Mouse (Mus musculus): ENCODE data around the gene Prkag1. TPM values are rescaled to one million over a fixed set of nuclear protein-coding genes. Genes with fewer than 3 reads are reported as not detected.
A peak's percentile ranks its signal among the peaks of the same experiment; 100 is the strongest.

The Prkag1 gene
- total RNA-seq, 2 experiments from 2014 or later = 36.6 to 42.0 TPM

DNA sequence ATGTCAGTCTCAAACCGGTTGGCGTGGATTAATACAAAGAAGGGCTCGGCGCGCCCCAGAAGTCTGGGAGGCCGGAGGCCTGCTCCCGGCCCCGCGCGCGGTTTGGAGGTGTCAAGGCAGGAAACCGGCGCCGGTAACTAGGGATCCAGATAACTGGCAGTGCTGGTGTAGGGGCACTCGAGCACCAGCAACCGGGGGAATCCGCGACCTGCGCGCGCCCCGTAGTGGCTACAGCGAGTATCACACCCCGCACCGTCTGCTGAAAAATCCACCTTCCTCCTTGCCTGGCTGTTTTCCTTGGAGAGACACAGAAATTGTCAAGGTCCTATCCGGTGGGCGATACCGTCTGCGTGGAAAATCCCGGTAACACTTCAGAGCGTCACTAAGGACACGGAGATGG is 27.3 kb downstream of the Prkag1 start:
- intact Hi-C loops (cut with DNase I; ENCODE audit: low total_unique reads) = loop anchor here (5.0 kb wide), 1 partner anchor 137 kb away; no protein-coding TSS in a partner anchor
- DNase-seq = peak; percentile 76

DNA sequence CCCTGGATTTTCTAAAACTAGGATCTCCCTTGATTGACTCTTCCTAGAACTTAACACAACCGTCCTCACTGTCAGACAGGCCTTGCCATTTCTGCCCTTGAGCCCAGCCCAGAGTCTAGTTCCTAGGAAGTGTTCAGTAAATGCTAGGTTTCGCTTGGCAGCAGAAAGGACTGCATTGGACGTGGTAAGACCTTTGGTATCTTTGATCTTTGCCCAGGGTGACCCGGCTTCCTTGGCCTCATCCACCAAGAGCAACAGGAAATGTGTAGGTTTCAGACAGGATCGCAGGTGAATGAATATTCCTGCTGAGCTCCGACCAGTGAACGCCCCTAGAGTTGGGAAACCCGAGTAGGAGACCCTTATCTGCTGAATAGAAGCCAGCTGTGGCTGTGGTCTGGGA is 28.4 kb downstream of the Prkag1 start:
- no peak for DNase-seq
- intact Hi-C loops (cut with DNase I; ENCODE audit: low total_unique reads) = loop anchor here (5.0 kb wide), 1 partner anchor 136 kb away; no protein-coding TSS in a partner anchor

DNA sequence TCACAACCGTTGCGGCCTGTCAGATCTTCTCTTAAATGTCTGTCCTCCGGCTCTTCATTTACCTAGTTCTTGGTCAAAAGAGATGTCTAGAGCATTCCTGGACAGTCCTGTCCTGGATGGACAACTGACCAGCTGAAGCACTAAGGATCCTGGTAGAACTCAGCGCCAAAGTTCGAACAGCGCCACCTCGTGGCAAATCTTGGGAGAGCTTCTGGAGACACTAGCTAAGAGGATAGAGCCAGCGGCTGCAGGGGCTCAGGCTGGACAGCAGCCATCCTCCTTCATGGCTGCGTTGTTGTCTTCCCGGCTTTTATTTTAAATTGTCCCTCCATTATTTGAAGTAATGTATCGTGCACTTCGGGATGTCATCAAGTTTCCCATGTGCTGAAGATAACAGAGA is 31.9 kb downstream of the Prkag1 start:
- intact Hi-C loops (cut with DNase I; ENCODE audit: low total_unique reads) = no loop called here
- peak; percentile 78 for DNase-seq

DNA sequence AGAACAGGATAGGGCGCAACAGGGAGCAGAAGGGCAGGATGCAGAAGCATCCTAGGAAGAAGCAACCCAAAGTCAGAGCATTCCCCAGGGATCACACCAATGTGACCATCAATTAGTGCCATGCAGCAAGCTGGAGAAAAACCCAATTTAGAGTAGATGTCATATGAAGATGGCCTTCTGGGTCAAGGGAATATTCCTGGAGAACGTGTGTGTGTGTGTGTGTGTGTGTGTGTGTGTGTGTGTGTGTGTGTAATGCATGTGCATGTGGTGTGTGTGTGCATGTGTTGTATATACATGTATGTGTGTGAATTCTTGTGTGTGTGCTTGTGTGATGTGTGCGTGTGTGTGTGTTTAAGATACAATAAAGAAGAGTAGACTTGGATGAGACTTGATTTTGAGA is 32.4 kb downstream of the Prkag1 start:
- intact Hi-C loops (cut with DNase I; ENCODE audit: low total_unique reads) = no loop called here
- no peak for DNase-seq

DNA sequence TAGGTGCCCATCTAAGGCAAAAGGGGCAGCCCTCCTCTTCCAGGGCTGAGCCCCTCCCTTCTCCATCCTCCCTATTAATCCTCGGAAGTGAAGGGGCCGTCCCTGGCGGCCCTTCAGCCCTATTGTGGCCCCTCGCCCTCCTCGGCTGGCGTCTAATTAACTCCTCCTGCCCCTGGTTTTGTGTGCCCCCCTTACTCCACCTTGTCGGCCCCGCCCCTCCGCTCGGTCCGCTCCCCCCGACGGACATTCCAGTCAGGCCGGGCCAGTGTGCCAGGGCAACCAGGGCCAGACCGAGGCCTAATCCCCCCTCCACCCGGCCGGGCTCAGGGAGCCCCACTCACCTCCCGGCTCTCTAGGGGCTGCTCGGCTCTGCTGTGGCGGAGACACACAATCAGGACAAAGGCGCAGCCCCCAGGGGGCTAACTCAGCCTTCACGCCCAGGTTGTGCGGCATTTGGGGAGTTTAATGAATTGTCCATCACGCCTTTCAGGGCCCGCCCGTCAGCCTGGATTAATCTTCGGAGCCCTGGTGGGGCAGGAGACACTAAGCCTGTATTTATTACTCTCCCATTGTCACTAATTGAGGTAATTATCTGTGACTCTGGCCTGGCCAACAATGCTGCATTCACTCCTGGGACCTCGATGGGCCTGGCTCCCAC is 33.4 kb downstream of the Prkag1 start:
- intact Hi-C loops (cut with DNase I; ENCODE audit: low total_unique reads) = no loop called here
- no peak for DNase-seq

GRCm38 (mm10) chr15:98796803-98797595 is 34.3 kb downstream of the Prkag1 start:
- no peak for DNase-seq
- intact Hi-C loops (cut with DNase I; ENCODE audit: low total_unique reads) = no loop called here

DNA sequence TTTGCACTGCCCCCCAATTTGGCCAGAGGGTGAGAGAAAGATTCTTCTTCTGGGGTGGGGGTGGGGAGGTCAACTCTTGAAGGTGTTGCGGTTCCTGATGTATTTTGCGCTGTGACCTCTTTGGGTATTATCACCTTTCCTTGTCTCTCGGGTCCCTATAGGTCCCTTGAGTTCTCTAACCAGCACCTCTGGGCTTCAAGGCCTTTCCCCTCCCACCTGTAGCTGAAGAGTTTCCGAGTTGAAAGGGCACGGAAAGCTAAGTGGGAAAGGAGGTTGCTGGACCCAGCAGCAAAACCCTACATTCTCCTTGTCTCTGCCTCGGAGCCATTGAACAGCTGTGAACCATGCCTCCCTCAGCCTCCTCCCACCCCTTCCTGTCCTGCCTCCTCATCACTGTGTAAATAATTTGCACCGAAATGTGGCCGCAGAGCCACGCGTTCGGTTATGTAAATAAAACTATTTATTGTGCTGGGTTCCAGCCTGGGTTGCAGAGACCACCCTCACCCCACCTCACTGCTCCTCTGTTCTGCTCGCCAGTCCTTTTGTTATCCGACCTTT is 38.1 kb downstream of the Prkag1 start:
- intact Hi-C loops (cut with DNase I; ENCODE audit: low total_unique reads) = no loop called here
- DNase-seq = no peak

GRCm38 (mm10) chr15:98792233-98793020 is 38.9 kb downstream of the Prkag1 start:
- intact Hi-C loops (cut with DNase I; ENCODE audit: low total_unique reads) = no loop called here
- no peak for DNase-seq

- no peak for DNase-seq
- intact Hi-C loops (cut with DNase I; ENCODE audit: low total_unique reads) = no loop called here
Observed at GRCm38 (mm10) chr15:98791771-98792170, 39.5 kb downstream of the Prkag1 start.

DNA sequence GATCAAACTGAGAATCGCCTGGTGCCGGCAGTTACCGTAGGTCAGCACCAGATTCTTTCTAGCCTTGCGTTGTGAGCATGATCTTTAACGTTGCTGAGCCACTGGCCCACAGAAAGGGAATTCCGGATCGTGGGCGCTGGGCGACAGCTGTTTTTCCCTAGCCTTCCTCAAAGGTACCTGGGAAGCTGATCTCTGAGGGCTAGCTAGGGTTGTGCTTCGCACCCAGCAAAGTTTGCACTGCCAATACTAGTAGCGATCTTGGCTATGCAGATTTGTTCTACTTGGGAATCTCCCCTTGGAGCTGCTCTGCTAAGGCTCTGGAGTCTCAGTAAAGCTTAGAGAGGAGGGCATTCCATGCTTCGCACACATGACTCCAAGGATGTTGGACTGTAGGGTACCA is 40.1 kb downstream of the Prkag1 start:
- no peak for DNase-seq
- intact Hi-C loops (cut with DNase I; ENCODE audit: low total_unique reads) = no loop called here

GRCm38 (mm10) chr15:98790761-98791160 is 40.6 kb downstream of the Prkag1 start:
- DNase-seq = no peak
- intact Hi-C loops (cut with DNase I; ENCODE audit: low total_unique reads) = no loop called here

DNA sequence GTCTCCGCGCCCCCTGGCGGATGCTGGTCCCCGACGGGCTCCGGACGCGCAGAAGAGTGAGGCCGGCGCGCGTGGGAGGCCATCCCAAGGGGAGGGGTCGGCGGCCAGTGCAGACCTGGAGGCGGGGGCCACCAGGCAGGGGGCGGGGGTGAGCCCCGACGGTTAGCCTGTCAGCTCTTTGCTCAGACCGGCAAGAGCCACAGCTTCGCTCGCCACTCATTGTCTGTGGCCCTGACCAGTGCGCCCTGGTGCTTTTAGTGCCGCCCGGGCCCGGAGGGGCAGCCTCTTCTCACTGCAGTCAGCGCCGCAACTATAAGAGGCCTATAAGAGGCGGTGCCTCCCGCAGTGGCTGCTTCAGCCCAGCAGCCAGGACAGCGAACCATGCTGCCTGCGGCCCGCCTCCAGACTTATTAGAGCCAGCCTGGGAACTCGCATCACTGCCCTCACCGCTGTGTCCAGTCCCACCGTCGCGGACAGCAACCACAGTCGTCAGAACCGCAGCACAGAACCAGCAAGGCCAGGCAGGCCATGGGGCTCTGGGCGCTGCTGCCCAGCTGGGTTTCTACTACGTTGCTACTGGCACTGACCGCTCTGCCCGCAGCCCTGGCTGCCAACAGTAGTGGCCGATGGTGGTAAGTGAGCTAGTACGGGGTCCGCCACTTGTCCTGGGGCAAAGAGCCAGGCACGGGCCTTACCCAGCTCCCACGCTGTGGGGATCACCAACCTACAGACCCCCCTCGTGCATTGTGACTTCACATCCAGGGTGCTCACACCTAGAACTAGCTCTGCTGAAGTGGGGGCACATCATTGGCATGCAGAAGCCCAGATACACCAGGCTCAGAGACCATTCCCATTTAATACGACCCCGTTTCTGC is 41.4 kb downstream of the Prkag1 start, which contains the start of gene Wnt1:
Gene Wnt1, plus strand, starts transcription at position 197 of the 875 bp plus-strand sequence.
- intact Hi-C loops (cut with DNase I; ENCODE audit: low total_unique reads) = no loop called here
- DNase-seq = no peak

DNA sequence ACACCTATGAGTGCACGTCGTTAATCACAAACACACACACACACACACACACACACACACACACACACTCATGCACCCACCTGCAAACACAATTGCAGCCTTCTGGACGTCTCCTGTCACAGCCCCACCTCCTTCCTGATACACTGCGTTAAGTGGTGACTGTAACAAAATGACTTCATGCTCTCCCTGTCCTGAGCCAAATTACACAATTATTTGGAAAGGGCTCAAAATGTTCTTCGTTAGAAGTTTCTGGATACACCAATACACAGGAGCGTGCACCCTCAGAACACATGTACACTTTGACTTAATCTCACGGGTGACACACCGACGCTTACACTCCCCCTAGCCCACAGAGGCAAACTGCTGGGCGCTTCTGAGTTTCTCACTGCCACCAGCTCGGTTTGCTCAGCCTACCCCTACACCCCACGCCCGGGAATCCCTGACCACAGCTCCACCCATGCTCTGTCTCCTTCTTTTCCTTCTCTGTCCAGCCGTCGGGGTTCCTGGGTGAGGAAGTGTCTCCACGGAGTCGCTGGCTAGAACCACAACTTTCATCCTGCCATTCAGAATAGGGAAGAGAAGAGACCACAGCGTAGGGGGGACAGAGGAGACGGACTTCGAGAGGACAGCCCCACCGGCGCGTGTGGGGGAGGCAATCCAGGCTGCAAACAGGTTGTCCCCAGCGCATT is 42.2 kb downstream of the Prkag1 start:
- DNase-seq = no peak
- intact Hi-C loops (cut with DNase I; ENCODE audit: low total_unique reads) = no loop called here

- DNase-seq = no peak
- intact Hi-C loops (cut with DNase I; ENCODE audit: low total_unique reads) = no loop called here
Observed at GRCm38 (mm10) chr15:98787930-98788329, 43.4 kb downstream of the Prkag1 start.

DNA sequence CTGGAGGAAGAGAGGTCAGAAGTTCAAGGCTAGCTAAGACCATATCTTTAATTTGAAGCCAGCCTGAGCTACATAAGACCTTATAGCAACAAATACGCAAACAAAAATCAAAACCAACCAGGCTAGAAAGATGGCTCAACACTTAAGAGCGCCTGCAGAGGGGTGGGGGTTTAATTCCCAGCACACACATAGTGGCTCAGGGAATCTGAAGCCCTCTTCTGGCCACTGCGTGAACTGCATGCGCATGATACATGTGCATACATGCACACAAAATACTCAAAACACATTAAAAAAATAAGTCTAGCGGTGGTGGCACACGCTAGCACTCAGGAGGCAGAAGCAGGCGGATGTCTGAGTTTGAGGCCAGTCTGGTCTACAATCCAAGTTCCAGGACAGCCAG is 45.6 kb downstream of the Prkag1 start:
- intact Hi-C loops (cut with DNase I; ENCODE audit: low total_unique reads) = no loop called here
- DNase-seq = no peak

DNA sequence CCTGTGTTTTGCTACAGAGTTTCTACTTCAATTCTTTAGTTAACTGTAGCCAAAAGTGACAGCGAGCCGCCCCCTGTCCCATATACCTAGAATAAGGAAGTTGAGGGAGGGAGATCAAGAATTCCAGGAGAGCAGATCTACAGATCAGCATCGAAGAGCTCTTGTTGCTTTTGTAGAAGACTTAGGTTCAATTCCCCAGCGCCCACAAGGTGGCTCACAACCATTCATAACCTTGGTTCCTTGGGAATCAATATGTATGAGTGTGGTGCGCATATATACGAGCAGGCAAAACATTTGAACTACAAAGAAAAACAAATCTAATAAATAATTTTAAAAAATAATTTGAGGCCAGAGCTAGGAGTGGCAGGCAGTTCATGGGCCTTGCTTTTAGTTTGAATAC is 50.2 kb downstream of the Prkag1 start:
- intact Hi-C loops (cut with DNase I; ENCODE audit: low total_unique reads) = no loop called here
- DNase-seq = no peak

DNA sequence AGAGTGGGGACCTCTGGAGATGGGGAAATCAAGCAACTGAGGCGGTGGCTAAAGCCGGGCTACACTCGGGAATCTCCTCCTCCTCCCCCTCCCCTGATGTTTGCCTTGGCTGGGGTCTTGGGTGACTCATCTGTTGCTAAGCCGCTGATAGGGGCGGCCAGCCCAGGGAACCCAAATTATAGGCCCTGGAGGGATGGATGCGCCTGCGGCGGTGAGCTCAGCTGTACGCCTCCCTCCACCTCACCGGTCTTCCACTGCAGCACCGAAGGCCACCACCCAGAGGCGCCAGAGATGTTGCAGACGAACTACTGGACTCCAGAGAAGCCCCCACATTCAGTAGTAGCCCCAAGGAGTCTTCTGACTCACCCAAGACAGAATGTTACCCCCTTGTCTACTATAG is 50.7 kb downstream of the Prkag1 start:
- intact Hi-C loops (cut with DNase I; ENCODE audit: low total_unique reads) = no loop called here
- DNase-seq = peak; percentile 61

GRCm38 (mm10) chr15:98780075-98780474 is 51.2 kb downstream of the Prkag1 start:
- intact Hi-C loops (cut with DNase I; ENCODE audit: low total_unique reads) = no loop called here
- DNase-seq = no peak

Measured in gastrocnemius, postnatal 14 days (tissue).